Mouse (Mus musculus) spleen, adult 2 months (tissue): ENCODE results near the gene Zfp184. TPM values are rescaled to one million over a fixed set of nuclear protein-coding genes. Genes with fewer than 3 reads are reported as not detected.

Source experiments
- DNase-seq, 2 experiments: peaks; one replicate each; pipeline versions ENCODE4 v3.0.0 to v3.0.0-alpha.2; 2012 to 2021; ENCODE audit warnings: low spot score in 2 of 2, low read depth in 1 of 2
- H3K27ac ChIP-seq: fragments of 200-500 bp; 2 replicates; pipeline ENCODE4 v1.5.1; 2012; ENCODE audit warnings: low read length, inconsistent platforms; ENCODE audit not compliant: insufficient read depth
- H3K27me3 ChIP-seq: fragments of 200-500 bp; 2 replicates; pipeline ENCODE4 v1.6.1; 2012; ENCODE audit warnings: mild to moderate bottlenecking, moderate library complexity, low read length, inconsistent platforms; ENCODE audit not compliant: control insufficient read depth, insufficient read depth
- H3K36me3 ChIP-seq: fragments of 200-500 bp; 2 replicates; pipeline ENCODE4 v1.6.1; 2012; ENCODE audit warnings: mild to moderate bottlenecking, low read length, inconsistent platforms; ENCODE audit not compliant: control insufficient read depth, insufficient read depth
- H3K4me1 ChIP-seq: fragments of 200-500 bp; 2 replicates; pipeline ENCODE4 v1.6.1; 2011; ENCODE audit warnings: inconsistent platforms; ENCODE audit not compliant: control insufficient read depth, insufficient read depth, insufficient read length
- H3K4me3 ChIP-seq: fragments of 200-500 bp; 2 replicates; pipeline ENCODE4 v1.5.1; 2011; ENCODE audit warnings: mild to moderate bottlenecking, inconsistent platforms; ENCODE audit not compliant: insufficient read depth, insufficient read length; ENCODE audit errors: extremely low read depth
- CTCF ChIP-seq: fragments of 200-500 bp; IDR thresholded peaks from 2 replicates; pipeline ENCODE4 v1.5.1; 2011; ENCODE audit warnings: mild to moderate bottlenecking, inconsistent platforms; ENCODE audit not compliant: insufficient read depth, insufficient read length, insufficient replicate concordance; ENCODE audit errors: extremely low read depth
- POLR2A ChIP-seq: fragments of 200-500 bp; IDR thresholded peaks from 2 replicates; pipeline ENCODE4 v1.6.1; 2011; ENCODE audit warnings: low read depth, low read length, inconsistent platforms
- WGBS: fragments of 180-500 bp; shearing (Covaris S2); methylation state at CpG from one replicate; pipeline ENCODE4 v1.1.7; 2018; 5-methylcytosine and 5-hydroxymethylcytosine counted together
- polyA plus RNA-seq: library from polyadenylated mRNA; depleted of rRNA; stranded (reverse); fragments of >200 nt; gene quantifications from 2 replicates; pipeline ENCODE4 v1.2.3, GENCODE M21; 2012

The Zfp184 gene
- polyA plus RNA-seq, 1 experiment = 0.05 TPM

- DNase-seq = no peak
- TF ChIP-seq CTCF = no peak
- no peak for TF ChIP-seq POLR2A
- no peaks in the 10 kb centered on the region for H3K36me3 ChIP-seq
- no peak overlapping the region for H3K27ac ChIP-seq
- H3K4me1 ChIP-seq = peaks cover 7% of the 10 kb centered on the region; the same call in 1 of the 2 replicates
- no peak overlapping the region for H3K4me3 ChIP-seq
- 6% methylated on average over 12 of the region's 12 CpGs for WGBS
- H3K27me3 ChIP-seq = peaks cover 12% of the 10 kb centered on the region
These were observed 51.4 kb downstream of the Zfp184 start for GRCm38 (mm10) chr13:21996101-21996839.

- no peak overlapping the region for H3K27ac ChIP-seq
- TF ChIP-seq POLR2A = no peak
- no peak for TF ChIP-seq CTCF
- H3K4me1 ChIP-seq = peaks cover 8% of the 10 kb centered on the region; the same call in 1 of the 2 replicates
- no peaks in the 10 kb centered on the region for H3K36me3 ChIP-seq
- no peak overlapping the region for H3K4me3 ChIP-seq
- peaks cover 12% of the 10 kb centered on the region for H3K27me3 ChIP-seq
- no peak for DNase-seq
- WGBS = 14% methylated on average over 13 of the region's 13 CpGs
These were observed 51.9 kb downstream of the Zfp184 start for GRCm38 (mm10) chr13:21996840-21997185.

GRCm38 (mm10) chr13:21997201-21997820 is 52.4 kb downstream of the Zfp184 start:
- peaks cover 10% of the 10 kb centered on the region; the same call in 1 of the 2 replicates for H3K4me1 ChIP-seq
- WGBS = 25% methylated on average over 21 of the region's 21 CpGs
- no peaks in the 10 kb centered on the region for H3K36me3 ChIP-seq
- TF ChIP-seq CTCF (no peak), POLR2A (no peak)
- DNase-seq = no peak
- H3K27me3 ChIP-seq = peaks cover 12% of the 10 kb centered on the region
- no peak overlapping the region for H3K27ac ChIP-seq
- H3K4me3 ChIP-seq = no peak overlapping the region

- H3K27me3 ChIP-seq = peaks cover 12% of the 10 kb centered on the region
- WGBS = 32% methylated on average over 4 of the region's 4 CpGs
These were observed 52.9 kb downstream of the Zfp184 start for GRCm38 (mm10) chr13:21997821-21998220.

GRCm38 (mm10) chr13:21998412-21998811 is 53.5 kb downstream of the Zfp184 start:
- TF ChIP-seq CTCF (no peak), POLR2A (no peak)
- Histone ChIP-seq H3K36me3 (no peaks in the 10 kb centered on the region), H3K27me3 (peaks cover 12% of the 10 kb centered on the region), H3K4me3 (no peak overlapping the region), H3K27ac (no peak overlapping the region), H3K4me1 (peaks cover 10% of the 10 kb centered on the region; the same call in 1 of the 2 replicates)
- WGBS = 60% methylated on average over 3 of the region's 3 CpGs
- DNase-seq = no peak

More at GRCm38 (mm10) chr13:21997821-21998220, 52.9 kb downstream of the Zfp184 start:
- Histone ChIP-seq H3K4me3 (no peak overlapping the region), H3K27ac (no peak overlapping the region), H3K36me3 (no peaks in the 10 kb centered on the region), H3K4me1 (peaks cover 10% of the 10 kb centered on the region; the same call in 1 of the 2 replicates)
- DNase-seq = no peak
- TF ChIP-seq CTCF (no peak), POLR2A (no peak)

GRCm38 (mm10) chr13:21999147-21999546 is 54.3 kb downstream of the Zfp184 start:
- WGBS = 84% methylated on average over 4 of the region's 4 CpGs
- no peak for DNase-seq
- Histone ChIP-seq H3K4me1 (peaks cover 10% of the 10 kb centered on the region; the same call in 1 of the 2 replicates), H3K27me3 (peaks cover 11% of the 10 kb centered on the region), H3K27ac (no peak overlapping the region), H3K36me3 (no peaks in the 10 kb centered on the region), H3K4me3 (no peak overlapping the region)
- no peak for TF ChIP-seq CTCF
- no peak for TF ChIP-seq POLR2A

GRCm38 (mm10) chr13:22001346-22001745 is 56.5 kb downstream of the Zfp184 start:
- no peak for DNase-seq
- WGBS = 15% methylated on average over 2 of the region's 2 CpGs
- H3K4me1 ChIP-seq = peaks cover 6% of the 10 kb centered on the region
- no peak for TF ChIP-seq POLR2A
- TF ChIP-seq CTCF = no peak
- no peak overlapping the region for H3K27ac ChIP-seq
- no peak overlapping the region for H3K4me3 ChIP-seq
- H3K36me3 ChIP-seq = no peaks in the 10 kb centered on the region
- H3K27me3 ChIP-seq = peaks cover 8% of the 10 kb centered on the region
